Mouse (Mus musculus) NIH3T3 (cell line): Measurements from ENCODE around the gene Gja6.
A peak's percentile ranks its signal among the peaks of the same experiment; 100 is the strongest.

ENCODE experiments used
- DNase-seq: peaks from one replicate; pipeline ENCODE4 v3.0.0-alpha.2; 2012; ENCODE audit warnings: low read depth

Gene Gja6

GRCm38 (mm10) chrX:160906952-160907351 is at the start of gene Gja6:
Gja6 (minus strand) TSS chrX:160907052.
- DNase-seq: no peak

DNA sequence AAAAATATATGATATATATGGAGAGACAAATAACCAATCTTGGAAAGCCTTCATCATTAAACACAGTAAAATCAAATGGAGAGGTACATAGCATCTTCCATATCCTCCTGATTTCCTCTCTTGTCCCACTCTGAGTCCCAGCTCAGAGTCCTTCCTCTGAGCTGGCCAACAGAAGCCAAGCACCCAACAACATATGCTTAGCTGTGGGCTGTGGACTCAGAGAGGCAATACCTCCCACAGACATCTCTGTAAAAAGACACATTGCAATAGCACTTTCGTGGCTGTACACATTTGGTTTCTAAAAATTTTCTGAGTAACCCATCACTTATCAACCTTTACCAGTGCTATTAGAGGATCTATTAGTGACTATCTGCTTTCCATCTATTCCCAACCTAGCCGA is 42.7 kb upstream of the Gja6 start:
- no peak for DNase-seq

- no peak for DNase-seq
Observed at GRCm38 (mm10) chrX:160944722-160945121, 37.9 kb upstream of the Gja6 start.

DNA sequence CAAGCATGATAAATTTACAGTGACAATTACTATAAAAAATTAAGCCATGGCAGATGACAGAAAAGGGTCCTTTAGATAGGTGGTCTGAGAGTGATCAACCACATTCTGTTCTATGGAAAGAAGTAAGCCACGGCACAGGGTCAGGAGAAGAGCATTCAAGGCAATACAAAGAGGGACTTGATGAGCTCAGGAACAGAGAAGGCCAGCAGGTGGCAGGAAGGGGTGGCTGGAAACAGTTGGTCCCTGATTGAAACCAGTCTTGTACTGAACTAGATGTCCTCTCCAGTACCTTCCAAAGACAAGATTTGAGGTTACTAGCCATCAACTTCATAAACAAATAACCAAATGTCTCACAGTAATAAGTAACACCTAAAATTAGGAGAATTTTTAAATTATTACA is 28.7 kb upstream of the Gja6 start:
- DNase-seq: no peak

- DNase-seq: peak; percentile 2
Observed at GRCm38 (mm10) chrX:160930656-160931055, 23.8 kb upstream of the Gja6 start.

GRCm38 (mm10) chrX:160928870-160929269 is 22.0 kb upstream of the Gja6 start:
- DNase-seq: no peak

GRCm38 (mm10) chrX:160919022-160919637 is 12.3 kb upstream of the Gja6 start:
- DNase-seq: no peak

DNA sequence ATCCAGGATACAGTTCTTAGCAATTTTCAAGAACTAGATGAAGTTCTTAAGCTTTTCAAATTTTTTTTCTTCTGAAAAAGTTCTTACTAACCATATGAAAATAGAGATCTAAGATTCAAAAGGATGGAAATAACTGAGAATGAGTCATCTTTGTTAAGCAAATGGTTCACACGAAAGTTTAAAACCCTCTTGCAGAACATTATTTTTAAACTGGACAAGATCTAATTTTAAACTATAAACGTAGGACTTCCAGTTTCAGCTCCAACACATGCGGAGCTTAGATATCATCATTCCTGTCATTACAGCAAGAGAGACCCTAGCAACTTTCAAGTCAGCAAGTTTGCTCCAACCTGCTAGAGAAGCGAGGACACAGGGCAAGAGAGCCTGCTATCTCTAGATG is 375 bp downstream of the Gja6 start:
- DNase-seq: no peak

DNA sequence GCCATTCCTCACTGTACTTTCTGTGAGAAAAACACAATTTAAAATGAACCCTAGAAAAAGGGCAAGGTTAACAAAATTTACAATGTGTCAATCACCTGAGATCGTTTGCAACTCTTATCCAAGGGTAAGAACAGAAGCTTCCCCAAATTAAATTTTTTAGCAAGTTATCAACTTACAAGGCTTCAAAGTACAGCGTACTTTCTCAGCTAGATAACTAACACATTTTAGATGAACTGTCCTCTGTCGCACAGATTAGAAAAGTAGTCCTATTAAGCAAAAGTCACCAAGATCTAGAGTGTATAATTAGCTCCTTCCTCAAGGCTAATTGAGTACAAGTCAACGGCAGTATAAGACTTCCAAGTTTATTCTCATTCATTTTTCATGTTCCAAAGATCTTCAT is 939 bp downstream of the Gja6 start:
- no peak for DNase-seq

DNA sequence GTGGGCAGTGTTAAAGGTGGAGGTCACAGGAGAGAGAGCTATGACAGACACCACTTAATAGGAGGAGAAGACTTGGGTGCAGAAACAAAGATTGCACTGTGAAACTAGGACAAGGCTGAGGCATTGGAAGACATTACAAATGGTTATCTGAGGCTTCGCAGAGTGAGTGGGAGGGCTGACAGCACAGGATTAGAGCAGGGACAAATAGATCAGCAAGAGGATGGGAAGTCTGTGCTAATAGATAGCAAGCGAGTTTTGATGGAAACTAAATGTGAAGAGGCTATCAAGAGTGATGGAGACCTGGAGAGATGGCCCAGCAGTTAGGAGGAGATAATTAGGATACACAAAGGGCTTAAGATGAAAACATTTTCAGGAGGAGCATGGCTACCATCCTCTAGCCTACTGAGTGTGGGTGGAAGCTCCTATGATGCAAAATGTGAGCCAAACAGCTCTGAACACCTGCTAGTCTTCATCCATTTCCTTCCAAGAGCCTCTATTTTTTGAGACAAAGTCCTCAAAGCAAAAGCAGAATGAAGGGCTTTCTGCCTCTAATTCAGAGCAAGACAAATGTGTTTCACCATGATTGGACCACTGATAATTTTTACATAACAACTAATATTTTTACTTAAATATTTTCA is 1.7 kb downstream of the Gja6 start:
- DNase-seq: no peak

GRCm38 (mm10) chrX:160901118-160901517 is 5.7 kb downstream of the Gja6 start:
- DNase-seq: no peak

DNA sequence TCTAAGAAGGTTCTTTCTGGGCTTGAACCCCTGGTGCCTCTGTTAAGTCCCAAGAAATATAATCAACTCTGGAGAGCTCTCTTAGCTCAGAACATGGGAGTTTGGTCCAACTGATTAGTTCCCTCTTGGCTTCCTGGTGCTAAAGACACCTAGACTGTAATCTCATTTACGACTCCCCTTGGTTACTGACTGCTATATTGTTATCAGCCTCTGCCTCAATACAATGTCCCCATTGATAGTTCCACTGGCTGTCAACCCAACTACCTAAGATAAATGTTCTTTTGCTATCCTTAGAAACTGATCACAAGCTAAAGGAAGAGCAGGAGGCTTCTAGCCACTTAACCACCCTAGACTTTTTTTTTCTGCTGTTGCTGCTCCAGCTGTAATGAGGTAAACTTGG is 14.8 kb downstream of the Gja6 start:
- no peak for DNase-seq

- DNase-seq: no peak
Observed at GRCm38 (mm10) chrX:160886301-160886700, 20.6 kb downstream of the Gja6 start.

DNA sequence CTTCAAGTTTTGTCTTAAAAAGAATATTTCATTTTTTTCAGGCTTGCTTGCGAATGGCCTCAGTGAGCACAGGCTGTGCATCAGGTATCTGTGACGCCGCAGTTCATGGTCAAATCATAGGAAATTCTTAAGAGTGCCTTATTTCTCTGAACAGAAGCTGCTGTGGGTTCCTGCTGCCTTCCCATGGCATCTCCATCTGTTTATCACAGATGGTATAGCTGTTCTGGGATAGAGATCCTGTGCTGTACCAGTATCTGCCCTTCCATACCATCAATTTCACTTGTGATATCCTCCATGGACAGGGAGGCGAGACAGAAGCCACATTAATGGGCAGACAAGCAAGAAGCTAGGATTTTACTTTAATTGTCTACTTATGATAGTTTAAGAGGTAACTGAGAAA is 40.3 kb downstream of the Gja6 start:
- no peak for DNase-seq

GRCm38 (mm10) chrX:160865022-160865421 is 41.8 kb downstream of the Gja6 start:
- DNase-seq: no peak

GRCm38 (mm10) chrX:160863689-160864383 is 43.0 kb downstream of the Gja6 start:
- DNase-seq: no peak
